Mouse (Mus musculus): ENCODE results near the gene Aplp2.
A peak's percentile ranks its signal among the peaks of the same experiment; 100 is the strongest.

Aplp2 gene

DNA sequence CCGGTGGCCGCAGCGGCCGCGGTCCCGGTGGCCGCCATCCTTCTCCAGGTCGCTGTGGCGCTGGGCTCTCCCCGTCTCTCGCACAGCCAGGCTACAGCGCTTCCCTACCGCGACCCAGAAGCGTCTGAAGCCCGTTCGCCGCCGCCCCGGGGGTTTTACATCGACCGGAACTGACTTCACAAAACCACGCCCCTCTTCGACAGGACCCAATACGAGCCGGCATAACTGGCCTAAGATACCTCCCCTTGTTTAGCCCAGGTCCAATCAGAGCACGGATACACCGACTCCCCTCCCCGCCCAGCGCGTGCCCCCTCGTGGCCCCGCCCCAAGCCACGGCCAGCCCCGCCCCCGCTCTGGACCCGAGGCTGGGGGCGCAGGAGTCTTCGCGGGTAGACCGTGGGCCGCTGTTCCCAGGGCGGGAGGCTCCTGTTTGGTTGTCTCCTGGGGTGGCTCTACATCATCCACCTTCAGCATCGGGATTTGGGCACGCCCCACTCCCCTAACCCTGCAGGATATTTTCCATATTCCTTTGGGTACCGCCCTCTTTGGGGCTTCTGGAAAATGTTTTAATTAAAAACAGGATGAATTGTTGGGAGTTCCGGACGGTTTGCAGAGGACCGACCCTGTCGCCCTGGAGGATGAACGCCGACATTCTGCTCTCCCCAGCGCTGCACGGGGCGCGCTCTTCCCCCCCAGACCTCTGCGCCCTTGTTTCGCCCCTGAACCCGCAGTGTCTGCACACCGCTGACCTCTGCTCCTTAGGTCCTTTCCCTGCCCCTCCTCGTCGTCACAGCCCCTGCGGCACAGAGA is at the start of gene Aplp2:
Gene Aplp2, minus strand, starts transcription at position 126 of the 810 bp plus-strand sequence.
- peak; percentile 96 for DNase-seq

DNA sequence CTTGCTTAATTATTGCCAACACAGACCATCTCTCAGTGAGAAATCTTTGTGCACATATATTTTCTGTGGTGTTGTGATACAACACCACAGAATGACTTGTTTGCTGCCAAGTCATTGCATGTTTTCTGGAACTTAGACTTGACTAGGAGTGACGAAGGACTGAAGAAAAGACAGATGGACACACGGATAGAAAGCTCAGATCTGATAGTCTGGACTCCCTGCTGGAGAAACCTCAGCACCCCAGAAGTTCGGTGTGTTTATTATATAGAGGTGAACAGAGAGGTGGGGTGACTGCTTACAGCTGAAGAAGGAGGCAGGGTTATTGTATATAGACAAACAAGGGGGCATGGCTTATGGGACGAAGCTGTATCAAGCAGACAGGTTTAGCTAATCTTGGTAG is 48.6 kb upstream of the Aplp2 start:
- DNase-seq = no peak

DNA sequence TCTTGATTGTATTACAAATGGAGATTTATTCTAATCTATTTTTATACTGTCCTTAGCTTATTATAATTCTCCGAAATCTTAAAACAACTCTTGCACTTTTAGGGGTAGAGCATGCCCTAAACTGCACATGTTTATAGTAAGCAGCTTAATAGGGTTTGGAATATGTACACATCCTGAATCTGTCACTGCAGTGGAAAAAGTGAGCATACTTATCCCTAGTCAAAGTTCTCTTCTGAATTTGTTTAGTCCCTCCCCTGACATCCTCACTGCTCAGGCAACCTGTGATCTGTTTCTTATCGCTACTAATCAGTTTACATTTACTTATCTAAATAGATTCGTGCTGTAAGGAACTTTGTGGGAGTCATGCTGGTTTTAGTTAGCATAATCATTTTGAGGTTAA is 46.6 kb upstream of the Aplp2 start:
- no peak for DNase-seq

DNA sequence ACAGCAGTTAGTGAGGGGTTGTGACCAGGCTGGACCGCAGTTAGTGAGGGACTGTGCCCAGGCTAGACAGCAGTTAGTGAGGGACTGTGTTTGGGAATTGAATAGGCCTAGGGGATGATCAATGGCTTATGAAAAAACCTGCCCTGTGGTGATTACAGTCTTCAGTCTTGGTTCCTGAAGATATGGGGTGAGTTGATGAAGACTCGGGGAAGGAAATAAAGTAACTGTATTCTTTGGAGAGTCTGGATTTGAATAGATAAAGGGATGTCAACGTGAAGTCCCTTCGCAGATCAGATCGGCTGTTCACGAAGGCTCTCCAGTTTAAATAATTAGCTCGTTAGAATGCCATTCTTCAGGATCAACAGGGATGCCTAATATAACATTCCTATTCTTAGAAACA is 44.3 kb upstream of the Aplp2 start:
- DNase-seq = no peak

DNA sequence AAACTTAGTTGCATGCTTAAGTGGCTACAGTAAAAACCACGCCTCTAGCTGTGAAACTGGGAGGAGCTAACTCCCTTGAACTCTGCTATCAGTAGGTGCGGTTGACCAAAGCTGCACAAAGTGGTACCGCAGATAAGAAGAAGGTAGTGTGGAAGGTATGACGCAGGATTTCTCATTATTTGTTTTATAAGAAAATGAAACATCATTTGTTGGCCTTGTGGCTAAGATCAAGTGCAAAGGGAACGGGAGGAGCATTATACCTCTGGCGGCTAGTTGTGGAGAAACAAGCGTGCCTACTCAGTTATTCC is 43.0 kb upstream of the Aplp2 start:
- DNase-seq = no peak

DNA sequence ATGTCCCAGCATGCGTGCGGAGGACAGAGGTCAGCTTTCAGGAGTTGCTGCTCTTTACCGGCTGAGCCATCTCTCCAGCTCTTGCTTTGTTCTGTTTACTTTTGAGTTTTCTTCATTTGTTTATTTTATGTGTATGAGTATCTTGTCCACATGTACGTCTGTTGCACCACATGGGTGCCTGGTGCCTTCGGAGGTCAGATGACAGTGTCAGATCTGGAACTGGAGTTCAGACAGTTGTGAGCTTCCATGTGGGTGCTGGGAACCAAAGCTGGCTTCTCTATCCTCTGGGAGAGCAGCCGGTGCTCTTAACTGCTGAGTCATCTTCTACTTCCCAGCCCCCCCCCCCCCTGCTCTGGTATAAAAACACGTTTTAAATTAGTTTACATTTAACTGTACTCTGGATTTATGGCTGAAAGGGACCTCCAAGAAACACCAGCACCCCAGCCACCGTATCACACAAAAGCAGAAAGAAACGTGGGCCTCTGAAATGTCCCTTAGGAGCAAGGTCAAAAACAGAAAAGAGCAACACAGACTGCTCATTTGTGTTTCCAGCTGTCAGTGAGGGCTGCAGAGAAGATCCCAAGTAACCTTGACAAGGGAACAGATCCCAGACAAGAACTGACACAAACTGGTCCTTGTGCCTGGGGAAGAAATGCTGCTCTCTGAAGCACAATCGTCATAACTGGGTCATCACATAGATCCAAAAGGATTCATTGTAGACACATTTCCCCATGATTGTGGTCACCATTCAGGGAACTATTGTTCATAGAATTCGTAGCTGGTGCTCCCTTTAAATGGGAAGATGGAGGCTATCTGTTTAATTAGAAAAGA is 42.5 kb upstream of the Aplp2 start:
- DNase-seq = no peak

DNA sequence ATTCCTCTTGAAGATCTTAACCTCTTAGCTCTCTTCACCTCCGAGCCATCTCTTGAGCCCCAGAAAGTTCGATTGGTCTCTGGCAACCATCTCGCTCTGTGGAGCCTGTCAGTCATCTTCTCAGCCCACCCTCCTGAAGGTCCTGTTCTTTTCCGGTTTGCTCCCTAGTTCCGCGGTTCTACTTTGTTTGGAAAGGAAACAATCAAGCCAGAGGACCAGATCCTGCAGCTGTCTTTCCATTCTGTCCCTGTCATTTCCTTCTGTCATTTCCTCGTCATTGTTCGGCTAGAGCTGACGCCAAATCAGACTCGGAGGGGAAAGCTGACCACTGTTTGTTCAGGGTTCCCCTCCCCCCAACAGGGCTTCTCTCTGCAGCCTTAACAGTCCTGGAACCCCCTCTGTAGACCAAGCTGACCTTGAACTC is 41.7 kb upstream of the Aplp2 start:
- no peak for DNase-seq

DNA sequence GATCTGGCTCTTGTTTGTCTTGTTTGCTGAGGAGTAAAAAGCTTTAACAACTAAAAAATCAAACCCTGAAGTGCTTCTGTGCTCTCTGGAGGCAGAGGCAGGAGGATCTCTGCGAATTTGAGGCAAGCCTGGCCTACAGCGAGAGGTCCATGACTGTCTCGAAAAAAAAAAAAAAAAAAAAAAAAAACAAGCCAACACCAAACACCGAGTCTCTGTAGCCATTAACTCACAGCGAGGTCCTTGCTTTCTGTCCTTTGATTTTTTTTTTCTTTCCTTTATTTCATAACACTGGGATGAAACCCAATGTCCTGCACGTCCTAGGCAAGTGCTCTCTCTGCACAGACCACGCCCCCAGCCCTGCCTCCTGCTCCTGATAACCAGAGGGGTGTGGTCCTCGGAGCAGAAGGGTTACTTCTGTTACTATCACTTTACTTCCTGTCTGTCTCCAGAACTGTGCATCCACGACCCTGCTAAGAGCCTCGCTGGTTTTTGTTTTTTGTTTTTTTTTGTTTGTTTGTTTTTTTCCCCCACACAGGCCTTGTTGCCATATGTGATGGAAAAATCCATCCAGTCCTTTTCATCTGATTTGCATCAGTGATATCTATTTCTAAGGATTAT is 40.7 kb upstream of the Aplp2 start:
- peak; percentile 29 to 42 for DNase-seq

DNA sequence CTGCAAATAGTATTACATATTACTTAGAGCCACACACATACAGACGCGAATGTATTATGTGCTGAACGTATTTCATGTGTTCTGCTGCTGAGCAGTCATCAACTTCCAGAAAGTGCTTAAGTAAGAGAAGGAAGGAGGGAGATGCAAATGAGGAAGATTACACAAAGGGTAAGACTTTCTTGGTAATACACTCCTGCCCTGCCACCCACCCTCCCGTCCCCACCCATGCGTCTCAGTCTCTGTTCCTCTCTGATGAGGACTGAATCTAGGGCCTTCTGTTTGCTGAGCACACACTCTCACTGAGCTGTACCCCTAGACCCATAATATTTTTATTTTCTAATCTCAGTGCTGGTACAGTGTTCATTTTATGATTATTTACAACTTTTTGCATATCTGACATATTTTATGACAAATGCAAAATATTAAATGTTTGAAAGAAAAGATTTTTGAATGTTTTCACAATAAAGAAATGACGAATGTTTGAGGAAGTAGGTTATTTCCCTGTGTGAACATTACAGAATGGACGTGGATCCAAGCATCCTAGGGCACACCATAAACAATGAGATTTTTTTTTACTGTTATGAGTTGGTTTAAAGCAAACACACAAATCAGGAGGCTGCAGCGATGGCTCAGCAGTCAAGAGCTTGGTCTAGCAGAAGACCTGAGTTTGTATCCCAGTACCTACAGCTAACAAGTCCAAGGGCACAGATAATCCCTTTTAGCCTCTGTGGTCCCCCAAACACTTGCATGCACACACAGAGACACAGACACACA is 36.0 kb upstream of the Aplp2 start:
- DNase-seq = no peak

DNA sequence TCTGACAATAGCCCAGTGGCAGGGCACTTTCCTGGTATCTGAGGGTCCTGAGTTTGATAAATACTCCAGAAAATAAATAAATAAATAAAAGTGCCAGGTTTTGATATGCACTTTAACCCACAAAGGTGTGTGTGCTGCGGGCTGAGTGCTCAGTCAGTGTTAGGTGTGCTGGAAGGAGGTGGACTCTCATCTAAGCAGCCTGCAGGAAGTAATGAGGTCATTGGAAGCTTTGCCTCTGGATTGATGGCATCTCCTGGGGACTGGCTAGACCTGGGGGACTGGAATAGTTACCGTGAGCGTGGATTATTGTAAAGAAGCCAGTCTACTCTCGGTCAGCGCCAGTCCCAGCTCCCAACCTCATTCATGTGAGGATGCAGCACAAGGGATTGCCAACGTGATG is 34.8 kb upstream of the Aplp2 start:
- no peak for DNase-seq

DNA sequence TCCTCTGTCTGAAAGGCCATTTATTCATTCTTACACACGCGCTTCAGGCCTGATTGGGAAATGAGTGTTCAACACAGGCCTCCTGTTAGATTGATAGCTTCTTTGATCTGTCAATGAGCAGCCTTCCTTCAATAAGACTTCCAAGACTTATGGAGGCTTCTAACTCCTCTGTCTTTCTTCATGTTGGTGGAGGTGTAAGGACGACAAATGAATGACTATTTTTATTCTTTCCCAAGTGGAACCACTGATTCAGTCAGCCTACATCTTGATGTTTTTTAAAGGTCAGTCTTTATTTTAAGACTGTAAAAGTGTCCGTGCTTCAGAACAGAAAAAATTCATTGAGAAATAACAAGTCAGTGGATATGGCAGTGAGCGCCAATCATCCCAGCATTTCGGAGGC is 33.4 kb upstream of the Aplp2 start:
- DNase-seq = no peak

DNA sequence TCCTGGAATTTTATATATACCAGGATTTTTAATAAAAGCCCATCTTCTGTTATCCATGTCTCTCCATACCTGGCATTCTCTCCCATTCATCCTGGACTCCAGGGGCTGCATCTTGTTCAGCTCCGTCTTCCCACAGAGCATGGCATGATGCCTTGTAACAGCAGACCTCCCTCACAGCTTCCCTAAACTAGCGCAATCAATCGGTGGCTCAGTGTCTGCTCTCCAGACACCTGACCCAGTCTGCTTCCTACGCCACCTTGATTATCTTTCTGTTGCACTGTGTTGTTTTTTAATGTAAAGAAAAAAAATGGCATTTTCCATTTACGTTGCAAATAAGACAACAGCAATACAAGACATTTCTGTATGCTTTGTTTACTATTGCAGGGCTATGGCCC is 32.3 kb upstream of the Aplp2 start:
- no peak for DNase-seq

DNA sequence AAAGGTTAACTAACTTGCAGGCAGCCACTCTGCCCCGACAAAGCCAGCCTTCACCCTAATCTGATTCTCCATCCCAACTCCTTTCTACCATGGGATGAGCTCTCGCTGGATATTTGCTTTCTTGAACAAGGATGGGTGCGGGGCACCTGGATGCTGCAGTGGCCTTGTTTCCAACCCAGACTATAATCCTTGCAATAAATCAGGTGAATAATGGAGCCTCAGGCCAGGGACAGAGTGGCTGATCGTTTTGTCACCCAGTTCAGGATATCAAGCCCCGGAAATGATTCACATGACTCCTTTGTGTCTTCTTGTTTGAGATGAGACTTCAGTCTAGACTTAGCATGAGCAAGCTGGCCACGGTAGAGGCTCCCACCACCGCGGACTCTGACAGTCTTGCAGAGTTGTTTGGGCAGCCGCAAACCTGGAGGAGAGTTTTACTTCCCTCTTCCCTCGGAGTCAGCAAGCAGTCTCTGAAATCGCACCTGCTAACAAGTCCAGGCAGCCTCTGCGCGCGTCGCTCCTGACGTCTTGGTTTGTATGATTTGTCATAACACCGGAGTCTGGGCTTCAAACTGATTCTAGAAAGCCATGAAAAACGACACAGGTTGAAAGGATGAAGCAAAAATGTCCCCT is 31.8 kb upstream of the Aplp2 start:
- no peak for DNase-seq

DNA sequence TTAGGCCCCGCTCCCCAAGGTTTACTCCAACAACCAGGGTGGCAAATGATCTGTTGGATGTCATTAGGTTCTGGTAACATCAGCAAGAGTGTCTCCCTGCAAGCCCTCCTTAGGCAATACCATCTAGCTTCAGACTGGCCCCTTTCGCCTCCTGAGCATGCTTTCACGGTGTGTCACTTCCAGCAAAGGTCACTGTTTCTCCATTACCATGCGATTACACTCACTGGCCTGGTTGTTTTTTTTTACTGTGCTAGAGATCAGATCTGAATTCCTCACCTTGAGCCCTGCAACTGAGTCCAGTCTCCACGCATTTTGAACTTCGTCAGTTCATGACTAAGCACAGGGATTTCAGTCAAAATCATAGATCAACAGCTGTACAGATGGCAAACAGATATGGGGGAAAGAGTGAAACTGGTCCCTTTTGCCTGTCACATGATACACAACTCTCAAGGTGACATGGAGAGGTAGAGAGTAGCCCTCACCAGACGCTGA is 29.6 kb upstream of the Aplp2 start:
- no peak for DNase-seq

DNA sequence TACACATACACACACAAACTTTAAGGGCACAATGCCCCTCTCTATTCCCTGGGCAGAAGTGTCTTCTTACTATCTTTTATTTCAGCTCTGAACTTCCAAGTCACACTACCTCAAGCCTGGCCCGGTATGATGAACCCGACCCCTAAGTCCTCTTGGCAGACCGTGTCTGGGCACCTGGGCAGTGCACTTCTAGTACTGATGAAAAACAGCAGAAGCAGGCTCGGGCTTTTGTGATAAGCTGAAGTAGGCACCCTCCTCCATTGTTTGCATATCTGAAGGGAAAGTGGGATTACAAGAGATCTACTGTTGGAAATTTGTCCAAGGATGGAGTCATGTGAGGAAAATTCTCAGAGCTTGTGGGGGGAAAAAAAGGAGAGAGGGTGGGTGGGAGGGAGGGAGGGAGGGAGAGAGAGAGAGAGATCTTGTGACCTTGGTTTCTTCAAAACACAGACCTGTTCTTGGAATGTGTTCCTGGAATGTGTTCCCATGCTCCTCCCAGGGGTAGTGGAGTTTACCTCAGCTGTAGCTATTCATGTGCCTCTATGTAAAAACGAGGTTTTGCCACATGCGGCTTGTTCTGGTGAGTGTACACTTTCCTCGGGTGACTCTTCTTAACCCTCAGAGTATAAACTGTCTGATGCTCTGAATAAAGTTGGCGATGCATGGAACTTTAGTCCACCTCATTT is 29.1 kb upstream of the Aplp2 start:
- no peak for DNase-seq

DNA sequence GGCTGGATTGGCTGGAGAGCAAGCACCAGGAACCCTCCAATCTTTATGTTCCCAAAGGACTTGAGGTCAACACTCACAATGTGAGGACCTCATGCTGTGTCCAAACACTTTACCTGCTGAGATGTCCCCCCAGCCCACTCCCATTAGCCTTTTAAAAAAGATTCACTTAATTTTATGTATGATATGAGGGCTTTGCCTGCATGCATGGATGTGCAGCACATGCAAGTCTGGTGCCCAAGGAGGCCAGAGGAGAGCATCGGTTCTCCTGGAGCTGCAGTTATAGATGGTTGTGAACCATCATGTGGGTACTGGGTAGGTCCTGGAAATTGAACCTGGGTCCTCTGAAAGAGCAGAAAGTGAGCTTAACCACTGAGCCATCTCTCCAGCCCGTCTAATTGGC is 27.9 kb upstream of the Aplp2 start:
- no peak for DNase-seq

DNA sequence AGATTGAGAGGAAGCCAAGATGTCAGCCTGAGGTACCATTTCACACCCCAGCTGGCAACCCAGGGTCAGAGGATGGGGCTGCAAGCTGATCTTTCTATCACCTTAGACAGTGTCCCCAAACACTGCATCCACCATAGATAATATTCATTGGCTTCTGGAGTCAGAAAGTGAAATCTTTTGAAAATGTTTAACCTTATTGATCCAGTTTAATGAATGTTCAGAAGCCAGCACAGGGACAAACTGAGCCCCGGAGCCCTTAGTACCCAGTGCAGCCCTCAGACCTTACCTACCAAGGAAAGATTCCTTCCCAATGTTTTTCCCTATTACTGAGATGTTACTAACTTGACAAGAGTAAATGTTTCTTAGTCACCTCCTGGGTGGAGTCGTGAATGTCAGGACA is 26.9 kb upstream of the Aplp2 start:
- no peak for DNase-seq

DNA sequence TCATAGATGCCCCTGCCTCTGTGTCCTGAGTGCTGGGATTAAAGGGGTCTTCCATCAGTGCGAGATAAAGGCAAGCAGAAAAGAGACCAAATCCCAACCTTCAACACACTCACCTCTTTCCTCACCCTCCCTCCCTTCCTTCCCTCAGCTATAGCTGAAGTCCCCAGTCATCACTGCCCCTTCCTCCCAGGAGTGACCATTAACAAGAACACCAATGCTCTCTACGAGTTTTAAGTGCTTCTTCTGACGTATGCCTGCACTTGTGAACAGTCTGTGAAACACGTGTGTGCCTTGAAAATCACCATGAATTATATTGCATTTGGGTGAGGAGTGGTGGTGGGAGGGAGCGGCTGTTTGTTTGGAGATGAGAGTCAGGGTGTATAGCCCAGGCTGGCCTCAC is 24.5 kb upstream of the Aplp2 start:
- no peak for DNase-seq

DNA sequence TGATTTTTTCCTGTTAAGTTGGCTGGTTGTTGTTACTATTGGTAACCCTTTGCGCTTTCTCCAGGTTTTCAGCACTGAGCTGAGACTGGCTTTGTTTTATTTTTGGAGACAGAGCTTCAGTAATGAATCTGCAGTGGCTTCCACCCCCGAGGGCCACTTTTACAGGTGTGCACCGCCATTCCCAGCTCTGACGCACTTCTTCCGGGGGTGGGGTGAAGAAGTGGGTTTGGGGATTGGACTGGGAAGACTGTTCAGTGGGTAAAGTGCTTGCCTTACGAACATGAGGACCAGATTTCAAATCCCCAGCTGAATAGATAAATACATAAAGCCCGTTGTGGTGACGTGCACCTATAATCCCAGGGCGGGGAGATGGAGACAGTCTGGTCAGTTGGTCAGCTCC is 23.9 kb upstream of the Aplp2 start:
- DNase-seq = no peak

DNA sequence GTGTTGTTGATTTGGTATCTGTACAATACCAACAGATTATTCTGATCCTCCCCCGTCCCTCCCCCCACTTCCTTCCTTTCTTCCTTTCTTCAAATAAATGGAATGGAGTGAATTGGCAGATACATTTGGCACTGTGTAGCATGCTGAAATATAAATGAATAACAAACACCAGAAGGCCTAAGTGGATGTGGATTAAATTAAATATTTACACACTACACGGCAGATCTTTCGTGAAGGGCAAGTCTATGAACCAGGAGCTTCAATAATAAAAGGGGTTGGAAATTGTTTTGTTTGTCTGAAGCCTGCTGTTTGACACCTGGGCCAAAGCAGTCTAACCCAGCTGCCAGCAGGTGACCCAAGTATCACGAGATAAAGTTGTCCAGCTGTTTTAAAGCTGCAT is 23.4 kb upstream of the Aplp2 start:
- DNase-seq = no peak

DNA sequence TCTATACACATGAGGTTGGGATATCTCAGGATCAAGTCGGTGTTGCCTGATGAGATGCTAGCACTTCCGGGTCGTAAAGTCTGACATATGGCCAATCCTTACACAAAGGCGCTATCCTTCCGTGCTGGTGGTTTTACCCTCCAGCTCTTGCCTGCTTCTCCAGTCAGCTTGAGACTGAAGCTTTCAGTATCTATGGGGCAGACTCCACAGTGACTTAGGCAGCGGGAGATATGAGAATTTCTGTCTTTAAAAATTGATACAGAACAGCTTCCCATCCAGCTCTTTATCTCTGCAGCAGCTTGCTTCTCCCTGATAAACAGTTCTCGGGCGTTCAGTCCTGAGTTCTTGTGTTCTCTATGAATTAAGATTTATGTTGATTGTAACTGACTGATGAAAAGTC is 14.9 kb upstream of the Aplp2 start:
- DNase-seq = no peak

DNA sequence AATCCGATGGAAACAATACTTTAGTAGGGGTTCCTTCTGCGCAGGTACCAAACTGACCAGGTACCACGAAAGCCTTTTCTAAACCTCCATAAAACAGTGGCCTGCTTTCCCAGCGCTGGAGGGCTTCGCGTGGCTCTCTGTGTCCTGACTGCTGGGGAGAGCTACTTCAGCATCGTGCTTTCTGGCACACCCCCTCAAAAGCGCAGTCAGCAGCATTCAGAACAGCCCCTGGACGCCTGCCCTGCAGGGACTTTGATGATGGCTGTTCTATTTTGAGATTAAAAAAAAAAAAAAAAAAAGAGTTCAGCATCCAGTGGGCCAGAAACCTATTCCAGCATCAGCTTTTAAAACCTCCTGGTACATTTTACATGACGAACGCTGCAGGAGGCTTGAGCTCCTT is 14.2 kb upstream of the Aplp2 start:
- no peak for DNase-seq

All from thymus, postnatal 36 days (tissue).